11 mouse cellular contexts compared by ENCODE assay signal in the genomic region with DNA sequence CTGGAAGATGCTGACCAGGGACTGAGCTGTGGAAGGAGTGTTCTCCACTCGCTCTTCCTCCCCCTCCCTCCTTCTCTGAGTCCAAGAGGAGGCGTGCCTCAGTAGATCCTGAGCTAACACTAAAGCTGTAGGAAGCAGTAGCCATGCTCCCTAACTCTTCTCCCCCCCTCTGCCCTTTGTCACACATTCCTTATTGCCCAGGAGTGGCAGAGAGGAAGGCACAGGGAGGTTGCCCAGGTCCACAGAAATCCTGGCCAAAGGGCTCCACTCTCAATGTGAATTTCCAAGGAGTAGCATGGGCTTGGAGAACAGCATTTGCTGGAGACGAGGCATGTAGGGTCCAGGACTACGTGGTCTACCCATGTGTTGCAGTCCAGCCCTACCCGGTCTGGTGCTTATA.
DNase-seq lines count a peak whose midpoint lies in the region; ATAC-seq lines count a peak whose summit lies in the region.
"Had no signal": no experiment of that assay in that cellular context is flagged by ENCODE, and none has a peak within 500 bp of the region (broad histone marks: within the 10 kb centered on the region; RNA-seq: fewer than 3 reads in every experiment).

No protein-coding gene starts in this region.

- ATAC-seq in kidney, embryonic 14.5 days (ENCODE audit: low FRiP score, low TSS enrichment), result no peak
- no peak for ATAC-seq in frontal cortex, adult (ENCODE audit: low TSS enrichment)

- no peak overlapping the region for H3K9ac ChIP-seq in kidney, embryonic 14.5 days (ENCODE audit: low read depth, low read length)
- H3K9ac ChIP-seq: hindbrain, embryonic 13.5 days had no signal

- H3K36me3 ChIP-seq in kidney, embryonic 14.5 days (ENCODE audit: control insufficient read depth, insufficient read depth, low read length), result no peaks in the 10 kb centered on the region; the same call in 1 of the 2 replicates
- H3K36me3 ChIP-seq: hindbrain, embryonic 13.5 days had no signal

- no peak overlapping the region for H3K4me3 ChIP-seq in kidney, embryonic 14.5 days (ENCODE audit: low read length)
- H3K4me3 ChIP-seq: hindbrain, embryonic 13.5 days had no signal

- DNase-seq in adrenal gland, postnatal 10 days, result peak; percentile 55
- DNase-seq in adrenal gland, postnatal 4 days (ENCODE audit: low spot score in 2 of 2), result no peak
- peak; percentile 33 for DNase-seq in kidney, adult 9 months
- peak; percentile 21 for DNase-seq in thymus, postnatal 14 days
- no peak for DNase-seq in thymus, postnatal 25 days
- no peak for DNase-seq in embryo, embryonic 10 days (ENCODE audit: low spot score)
- DNase-seq: cerebellum, adult 8-10 months; right cerebral cortex, postnatal 25 days had no signal

- H3K27ac ChIP-seq in kidney, embryonic 14.5 days (ENCODE audit: low read depth, low read length), result no peak overlapping the region
- H3K27ac ChIP-seq: hindbrain, embryonic 13.5 days had no signal

- no peaks in the 10 kb centered on the region for H3K27me3 ChIP-seq in kidney, embryonic 14.5 days (ENCODE audit: control insufficient read depth, insufficient read depth, low read length)
- H3K27me3 ChIP-seq: hindbrain, embryonic 13.5 days had no signal

- H3K4me1 ChIP-seq in kidney, embryonic 14.5 days (ENCODE audit: control insufficient read depth, insufficient read depth, low read length), result peaks cover 22% of the 10 kb centered on the region

- no peaks in the 10 kb centered on the region for H3K9me3 ChIP-seq in kidney, embryonic 14.5 days (ENCODE audit: control insufficient read depth, low read length)
- H3K9me3 ChIP-seq: hindbrain, embryonic 13.5 days had no signal

- no peak overlapping the region for H3K4me2 ChIP-seq in kidney, embryonic 14.5 days (replicated peaks; ENCODE audit: low read depth, low read length)
- H3K4me2 ChIP-seq: hindbrain, embryonic 13.5 days had no signal

- WGBS in kidney, embryonic 14.5 days, result 86% methylated on average over 5 of the region's 5 CpGs

Comparison
In these comparisons a context has a peak if more than half of its experiments do, and no peak if none do; other contexts are left out.
1. DNase-seq: peak in adrenal gland, postnatal 10 days (single experiment), kidney, adult 9 months (single experiment) and thymus, postnatal 14 days (single experiment); none in adrenal gland, postnatal 4 days (0 of 2), thymus, postnatal 25 days (single experiment) and embryo, embryonic 10 days (single experiment).